Mouse (Mus musculus): ENCODE data around the gene Alg12.

Alg12 gene

GRCm38 (mm10) chr15:88854969-88855830 is 36.1 kb upstream of the Alg12 start:
- in situ Hi-C loops (cut with MboI, MseI), result no loop called here

- in situ Hi-C loops (cut with MboI, MseI), result no loop called here
These were observed 35.2 kb upstream of the Alg12 start for GRCm38 (mm10) chr15:88854119-88854968.

DNA sequence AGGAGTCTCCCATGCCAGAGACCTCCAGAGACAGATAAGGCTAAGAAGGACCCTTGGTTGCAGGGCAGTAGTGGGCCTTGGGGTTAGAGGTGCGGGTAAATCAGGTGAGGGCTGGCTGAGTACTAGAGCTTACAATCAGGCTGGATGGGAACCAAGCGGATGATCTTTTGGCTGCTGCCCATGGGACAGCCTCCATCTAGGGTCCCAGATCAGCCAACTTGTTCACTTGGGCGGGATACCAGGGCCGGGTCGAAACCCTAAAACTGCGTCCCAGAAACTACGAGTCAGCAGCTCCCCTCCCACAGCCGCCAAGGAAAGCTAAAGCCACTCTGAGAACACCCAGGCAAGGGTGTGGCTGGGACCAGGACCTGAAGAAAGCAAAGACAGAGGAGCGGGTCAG is 34.0 kb upstream of the Alg12 start:
- in situ Hi-C loops (cut with MboI, MseI), result no loop called here

DNA sequence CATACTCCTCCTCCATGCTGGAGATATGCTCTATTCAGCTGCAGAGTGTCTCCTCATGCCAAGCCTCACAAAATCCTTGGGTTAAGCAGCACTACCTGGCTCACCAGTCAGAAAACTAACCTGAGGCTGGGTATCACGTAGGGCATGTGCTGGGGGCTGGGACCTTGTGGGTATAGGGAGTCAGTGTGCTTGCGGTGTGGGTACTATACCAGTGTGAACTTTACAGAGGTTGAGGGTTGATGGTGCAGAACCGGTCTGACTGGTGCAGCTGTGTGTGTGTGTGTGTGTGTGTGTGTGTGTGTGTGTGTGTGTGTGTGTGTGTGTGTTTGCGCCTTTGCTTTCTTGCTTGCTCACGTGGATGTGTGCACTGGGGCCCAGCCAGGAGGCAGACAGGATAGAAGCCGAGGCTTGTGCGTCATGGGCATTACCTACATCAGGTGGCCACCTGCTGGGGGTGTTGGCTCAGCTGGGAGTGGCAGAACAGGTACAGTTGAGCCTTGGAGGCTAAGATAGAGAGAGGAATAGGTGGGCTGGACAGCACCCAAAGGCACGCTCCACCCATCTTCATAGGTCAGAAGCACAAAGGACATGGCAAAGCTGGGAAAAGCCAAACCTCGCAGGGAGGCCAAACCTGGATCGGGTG is 32.5 kb upstream of the Alg12 start:
- in situ Hi-C loops (cut with MboI, MseI), result no loop called here

- in situ Hi-C loops (cut with MboI, MseI), result no loop called here
These were observed 32.0 kb upstream of the Alg12 start for GRCm38 (mm10) chr15:88851076-88851475.

GRCm38 (mm10) chr15:88850146-88850826 is 31.2 kb upstream of the Alg12 start:
- in situ Hi-C loops (cut with MboI, MseI), result no loop called here

GRCm38 (mm10) chr15:88849621-88850020 is 30.5 kb upstream of the Alg12 start:
- in situ Hi-C loops (cut with MboI, MseI), result no loop called here

GRCm38 (mm10) chr15:88848661-88849060 is 29.5 kb upstream of the Alg12 start:
- in situ Hi-C loops (cut with MboI, MseI), result no loop called here

GRCm38 (mm10) chr15:88844966-88845365 is 25.8 kb upstream of the Alg12 start:
- in situ Hi-C loops (cut with MboI, MseI), result no loop called here

DNA sequence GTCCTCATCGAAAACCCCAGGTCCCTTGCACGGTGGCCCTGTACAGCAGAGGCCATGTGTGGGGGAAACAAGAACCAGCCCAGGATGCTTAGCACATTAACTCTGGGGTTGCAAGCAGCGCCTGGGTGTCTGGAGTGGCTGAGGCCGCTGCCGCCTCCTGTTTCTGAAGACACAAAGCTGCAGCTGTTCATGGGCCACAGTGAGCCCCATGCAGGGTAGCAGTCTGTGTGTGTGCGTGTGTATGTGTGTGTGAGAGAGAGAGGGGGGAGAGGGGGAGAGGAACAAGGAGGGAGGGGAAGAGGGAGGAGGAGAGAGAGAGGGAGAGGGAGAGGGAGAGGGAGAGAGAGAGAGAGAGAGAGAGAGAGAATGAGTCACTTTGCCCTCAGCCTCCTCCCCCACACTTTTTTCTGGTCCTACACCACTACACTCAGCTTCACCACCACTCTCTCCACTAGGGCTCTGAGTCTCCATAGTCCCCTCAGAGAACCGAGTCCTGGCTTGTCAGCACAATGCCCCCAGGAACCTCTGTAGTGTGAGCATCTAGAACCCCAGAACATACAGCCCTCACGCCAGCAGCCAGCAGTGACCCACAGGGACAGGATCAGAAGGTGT is 24.5 kb upstream of the Alg12 start:
- in situ Hi-C loops (cut with MboI, MseI), result no loop called here

DNA sequence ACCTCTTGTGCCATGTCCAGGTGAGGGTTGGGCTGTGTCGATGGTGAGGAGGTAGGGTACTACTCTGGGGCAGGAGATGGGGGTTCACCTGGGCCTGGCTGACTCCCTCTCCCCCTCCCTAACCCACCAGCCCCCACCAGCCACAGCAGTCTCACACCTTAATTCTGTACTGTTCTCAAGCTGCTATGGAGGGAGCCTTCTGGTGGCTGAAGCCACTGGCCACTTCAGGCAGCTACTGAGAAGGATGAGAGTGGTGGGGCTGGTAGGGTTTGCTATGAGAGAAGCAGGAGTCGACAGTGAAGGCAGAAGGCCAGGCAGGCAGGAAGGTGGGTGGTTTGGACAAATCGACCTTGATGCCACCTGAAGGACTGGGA is 23.2 kb upstream of the Alg12 start:
- in situ Hi-C loops (cut with MboI, MseI), result no loop called here

GRCm38 (mm10) chr15:88841580-88842299 is 22.6 kb upstream of the Alg12 start:
- in situ Hi-C loops (cut with MboI, MseI), result no loop called here

DNA sequence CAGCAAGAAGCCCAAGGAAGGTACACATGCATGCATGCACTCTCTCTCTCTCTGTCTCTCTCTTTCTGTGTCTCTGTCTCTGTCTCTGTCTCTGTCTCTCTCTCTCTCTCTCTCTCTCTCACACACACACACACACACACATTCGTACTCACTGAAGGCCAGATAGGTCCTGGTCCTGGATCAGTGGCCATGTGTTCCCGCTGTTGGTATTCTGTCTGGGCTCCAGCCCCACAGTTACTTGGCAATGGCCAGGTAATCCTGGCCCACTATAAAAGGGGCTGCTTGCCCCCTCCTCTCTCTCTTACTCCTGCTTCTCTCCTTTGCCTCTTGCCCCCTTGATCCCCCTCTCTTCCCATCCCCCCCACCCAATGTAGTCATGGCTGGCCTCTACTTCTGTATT is 22.0 kb upstream of the Alg12 start:
- in situ Hi-C loops (cut with MboI, MseI), result no loop called here

DNA sequence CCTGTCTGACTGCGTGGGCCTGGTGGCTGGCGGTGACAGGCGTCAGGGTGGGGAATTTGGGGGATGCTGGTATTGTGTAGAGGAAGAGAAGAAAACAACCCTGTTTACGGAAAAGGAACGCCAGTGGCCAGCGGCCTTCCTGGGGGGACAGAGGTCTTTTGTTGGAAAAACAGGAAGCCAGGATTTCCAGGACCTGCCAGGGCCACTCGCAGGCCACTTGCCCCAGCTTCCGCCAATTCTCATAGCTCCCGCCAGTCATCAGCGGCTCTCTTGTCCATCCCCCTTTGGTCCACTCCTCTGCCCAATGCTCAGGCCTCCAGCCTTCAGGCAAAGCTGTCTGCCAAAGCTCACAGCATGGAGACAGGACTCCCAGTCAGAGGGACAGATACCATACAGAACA is 21.0 kb upstream of the Alg12 start:
- in situ Hi-C loops (cut with MboI, MseI), result no loop called here

DNA sequence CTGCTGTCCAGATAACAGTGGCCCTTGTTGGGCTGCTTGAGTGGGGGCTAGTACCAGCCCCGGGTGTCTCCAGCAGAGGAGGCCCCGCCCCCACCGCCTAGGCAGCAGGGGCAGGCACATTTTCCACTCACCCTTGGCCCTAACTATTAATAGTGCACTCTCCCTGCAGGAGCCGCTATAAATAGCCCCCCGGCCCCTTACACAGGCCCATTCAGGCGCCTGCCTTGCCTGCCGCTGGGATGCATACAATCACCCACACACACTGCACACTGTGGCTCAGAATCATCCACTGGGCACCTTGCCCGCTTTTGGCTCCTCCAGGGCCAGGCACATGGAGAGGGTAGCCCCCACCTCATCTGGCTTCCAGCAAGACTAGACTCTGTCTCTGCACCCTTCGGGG is 20.2 kb upstream of the Alg12 start:
- in situ Hi-C loops (cut with MboI, MseI), result no loop called here

DNA sequence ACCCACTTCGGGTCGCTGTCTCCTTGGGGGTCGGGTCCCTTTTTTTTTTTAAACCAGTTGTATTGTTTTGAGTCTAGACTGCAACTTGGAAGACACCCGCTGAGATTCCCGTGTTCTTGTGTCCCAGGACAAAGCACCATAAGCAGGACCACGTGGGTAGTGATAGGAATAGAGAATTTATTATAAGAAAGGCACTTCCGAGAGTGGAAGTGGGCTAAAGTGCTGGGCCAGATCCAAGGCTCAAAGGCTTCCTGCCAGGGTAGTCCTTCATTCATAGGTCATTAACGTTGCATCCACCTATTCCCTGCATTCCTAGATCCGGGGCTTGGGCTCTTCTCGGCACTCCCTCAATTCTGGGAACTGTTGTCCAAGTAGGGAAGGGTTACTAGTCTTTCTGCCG is 18.9 kb upstream of the Alg12 start:
- in situ Hi-C loops (cut with MboI, MseI), result no loop called here

GRCm38 (mm10) chr15:88837199-88837932 is 18.2 kb upstream of the Alg12 start:
- in situ Hi-C loops (cut with MboI, MseI), result no loop called here

- in situ Hi-C loops (cut with MboI, MseI), result no loop called here
These were observed 17.5 kb upstream of the Alg12 start for GRCm38 (mm10) chr15:88836571-88836970.

- in situ Hi-C loops (cut with MboI, MseI), result no loop called here
These were observed 16.9 kb upstream of the Alg12 start for GRCm38 (mm10) chr15:88836031-88836430.

GRCm38 (mm10) chr15:88832536-88832935 is 13.4 kb upstream of the Alg12 start:
- in situ Hi-C loops (cut with MboI, MseI), result no loop called here
